Mouse (Mus musculus) heart, postnatal 10 days (tissue): ENCODE data around the gene Mad2l1bp. TPM values are rescaled to one million over a fixed set of nuclear protein-coding genes. Genes with fewer than 3 reads are reported as not detected.

Experiments used
- DNase-seq, 2 experiments: peaks; one replicate each; pipeline ENCODE4 v3.0.0; 2021
- intact Hi-C: fragments of 180-260 bp; cut with DNase I; formaldehyde crosslinking; loops from one replicate; pipeline ENCODE4 v1.15.1; 2025
- total RNA-seq, 2 experiments: library from RNA; stranded (reverse); gene quantifications; 2 replicates each; pipeline ENCODE4 v1.2.3; 2021

Gene Mad2l1bp
- total RNA-seq, 2 experiments from 2014 or later: 18.5 to 21.6 TPM

GRCm38 (mm10) chr17:46160090-46160662 is 6.8 kb upstream of the Mad2l1bp start:
- DNase-seq: peak; percentile 95 to 97
- intact Hi-C loops: loop anchor here (10.0 kb wide), 1 partner anchor 425 kb away; the partner anchor contains the start of gene 1600014C23Rik

GRCm38 (mm10) chr17:46159236-46159635 is 5.9 kb upstream of the Mad2l1bp start:
- intact Hi-C loops: no loop called here
- DNase-seq: no peak

- DNase-seq: no peak
- intact Hi-C loops: no loop called here
These were observed 3.8 kb upstream of the Mad2l1bp start for GRCm38 (mm10) chr17:46157131-46157530.

- intact Hi-C loops: no loop called here
These were observed 3.3 kb upstream of the Mad2l1bp start for GRCm38 (mm10) chr17:46156680-46157079.

GRCm38 (mm10) chr17:46154336-46154735 is 983 bp upstream of the Mad2l1bp start:
- intact Hi-C loops: no loop called here
- DNase-seq: no peak

More at GRCm38 (mm10) chr17:46156680-46157079, 3.3 kb upstream of the Mad2l1bp start:
- no peak for DNase-seq

GRCm38 (mm10) chr17:46143578-46144423 is 9.6 kb downstream of the Mad2l1bp start, which contains the start of gene Rsph9:
Gene Rsph9, minus strand, starts transcription at chr17:46144216.
- intact Hi-C loops: no loop called here
- DNase-seq: peak; percentile 85 to 90

GRCm38 (mm10) chr17:46139872-46140271 is 13.5 kb downstream of the Mad2l1bp start:
- no peak for DNase-seq
- intact Hi-C loops: no loop called here

- intact Hi-C loops: no loop called here
- no peak for DNase-seq
These were observed 14.7 kb downstream of the Mad2l1bp start for GRCm38 (mm10) chr17:46138563-46139236.

GRCm38 (mm10) chr17:46132862-46133261 is 20.5 kb downstream of the Mad2l1bp start:
- intact Hi-C loops: loop anchor here (1.0 to 5.0 kb wide), 4 partner anchors 92 to 402 kb away; no protein-coding TSS in a partner anchor
- DNase-seq: no peak

- intact Hi-C loops: loop anchor here (1.0 to 5.0 kb wide), 4 partner anchors 91 to 401 kb away; no protein-coding TSS in a partner anchor
- peak; percentile 84 to 88 for DNase-seq
These were observed 21.2 kb downstream of the Mad2l1bp start for GRCm38 (mm10) chr17:46132058-46132718.

- intact Hi-C loops: loop anchor here (5.0 kb wide), 2 partner anchors 173 to 283 kb away; no protein-coding TSS in a partner anchor
- peak; percentile 75 to 79 for DNase-seq
These were observed 23.4 kb downstream of the Mad2l1bp start for GRCm38 (mm10) chr17:46129741-46130498.

GRCm38 (mm10) chr17:46127814-46128493 is 25.4 kb downstream of the Mad2l1bp start:
- no peak for DNase-seq
- intact Hi-C loops: no loop called here

GRCm38 (mm10) chr17:46126608-46127007 is 26.7 kb downstream of the Mad2l1bp start:
- no peak for DNase-seq
- intact Hi-C loops: no loop called here

- peak in 1 of 2 experiments; percentile 83 for DNase-seq
- intact Hi-C loops: no loop called here
These were observed 29.2 kb downstream of the Mad2l1bp start for GRCm38 (mm10) chr17:46123953-46124700.

GRCm38 (mm10) chr17:46123285-46123684 is 30.1 kb downstream of the Mad2l1bp start:
- no peak for DNase-seq
- intact Hi-C loops: no loop called here

GRCm38 (mm10) chr17:46122791-46123190 is 30.6 kb downstream of the Mad2l1bp start:
- intact Hi-C loops: no loop called here
- peak in 1 of 2 experiments; percentile 32 for DNase-seq

- no peak for DNase-seq
- intact Hi-C loops: no loop called here
These were observed 33.7 kb downstream of the Mad2l1bp start for GRCm38 (mm10) chr17:46119641-46120040.

GRCm38 (mm10) chr17:46118423-46118850 is 34.9 kb downstream of the Mad2l1bp start:
- DNase-seq: no peak
- intact Hi-C loops: no loop called here
